Mouse (Mus musculus) MEL (cell line): ENCODE results near the gene Vps52.

Experiments
- GABPA ChIP-seq: IDR thresholded peaks from 2 replicates; pipeline ENCODE4 v1.6.1; 2012; ENCODE audit warnings: low read depth, mild to moderate bottlenecking, inconsistent platforms, low read length, improper control_type of control experiment, moderate library complexity
- POLR2A ChIP-seq, 2 experiments: IDR thresholded peaks; 2 replicates each; pipeline ENCODE4 v1.6.1; 2011 to 2012; ENCODE audit warnings: low read length in 2 of 2, mild to moderate bottlenecking in 2 of 2, control low read depth in 1 of 2, improper control_type of control experiment in 1 of 2, low read depth in 1 of 2, moderate library complexity in 1 of 2; ENCODE audit not compliant: control insufficient read depth in 1 of 2, insufficient read depth in 1 of 2, poor library complexity in 1 of 2

DNA sequence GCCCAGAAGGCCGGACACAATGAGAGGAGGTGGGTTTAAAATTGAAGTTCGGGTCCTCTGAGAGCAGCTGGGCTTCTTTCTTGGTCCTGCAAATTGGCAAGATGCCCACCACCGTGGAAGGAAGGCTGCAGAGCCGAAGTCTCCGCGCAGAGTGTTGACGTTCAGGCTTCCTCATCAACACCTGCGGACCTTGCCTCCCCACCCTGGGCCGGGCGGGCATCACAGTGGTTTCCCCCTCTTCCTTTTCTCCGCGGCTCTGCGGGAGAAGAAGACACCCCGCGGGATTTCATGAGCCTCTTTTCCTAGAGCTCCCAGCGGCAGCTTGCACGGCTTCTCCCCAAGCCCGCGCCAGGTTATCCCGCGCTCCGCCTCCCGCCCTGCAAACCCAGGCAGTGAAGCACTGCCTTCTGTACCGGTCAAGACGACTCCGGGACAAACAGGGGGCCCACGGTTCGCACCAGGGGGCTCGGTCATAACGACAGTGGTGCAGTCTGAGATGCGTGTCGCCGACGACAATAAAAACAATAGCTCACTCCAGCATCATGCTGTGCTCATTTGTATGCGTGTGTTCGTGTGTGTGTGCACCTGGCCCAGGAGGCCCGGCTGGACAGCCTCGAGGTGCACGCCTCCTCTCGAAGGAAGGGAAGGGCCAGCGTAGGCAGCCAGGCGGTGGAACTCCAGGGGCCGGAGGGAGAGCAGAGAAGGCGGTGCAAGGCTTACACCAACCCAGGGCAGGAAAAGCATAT, 47.1 kb upstream of the Vps52 start:
- TF ChIP-seq GABPA, result no peak
- TF ChIP-seq POLR2A (IDR thresholded peaks at IDR 0.05; ENCODE audit: control insufficient read depth in 1 of 2, insufficient read depth in 1 of 2, low read depth in 1 of 2, low read length in 2 of 2, poor library complexity in 1 of 2), result peak in 1 of 2 experiments; percentile 20; a peak in 1 of 4 replicates
